Mouse (Mus musculus) urinary bladder, adult 2 months (tissue): ENCODE results near the gene Cfhr2. TPM values are rescaled to one million over a fixed set of nuclear protein-coding genes. Genes with fewer than 3 reads are reported as not detected.
"Not testable (repeated sequence)": the region's sequence is repeated elsewhere in the genome, so short reads cannot be mapped to it uniquely, and the experiment has no call there.

ENCODE experiments used
- DNase-seq: peaks from one replicate; pipeline ENCODE4 v3.0.0; 2022; ENCODE audit warnings: low spot score
- polyA plus RNA-seq: library from polyadenylated mRNA; depleted of rRNA; stranded (reverse); fragments of >200 nt; gene quantifications from 2 replicates; pipeline ENCODE4 v1.2.3, GENCODE M21; 2012; rRNA removed

Cfhr2 gene
- 0.22 and 0.23 TPM in 2 replicates for polyA plus RNA-seq

GRCm38 (mm10) chr1:139858548-139858947, at the start of gene Cfhr2:
Cfhr2 (minus strand) TSS chr1:139858702.
- no peak for DNase-seq

- DNase-seq = no peak
These were observed 5.2 kb upstream of the Cfhr2 start for GRCm38 (mm10) chr1:139863751-139864150.

DNA sequence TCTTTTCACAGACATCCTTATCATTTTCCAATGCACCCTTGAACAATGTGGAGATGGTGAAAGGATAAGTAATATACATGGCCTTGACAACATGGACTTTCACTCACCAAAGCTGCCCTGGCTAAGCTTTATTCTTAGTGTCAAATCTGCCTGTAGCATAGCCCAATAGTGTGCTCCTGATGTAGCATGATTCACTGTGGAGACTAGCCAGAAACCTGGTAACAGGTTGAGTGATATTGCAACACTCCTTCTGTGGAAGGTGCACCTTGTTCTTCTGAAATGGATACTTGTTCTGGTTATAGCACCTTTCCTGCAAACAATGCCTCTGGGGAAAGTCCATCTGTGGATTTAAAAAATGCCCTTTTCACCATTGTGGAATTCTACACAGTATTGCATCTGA, 1.7 kb upstream of the Cfhr2 start:
- no peak for DNase-seq

DNA sequence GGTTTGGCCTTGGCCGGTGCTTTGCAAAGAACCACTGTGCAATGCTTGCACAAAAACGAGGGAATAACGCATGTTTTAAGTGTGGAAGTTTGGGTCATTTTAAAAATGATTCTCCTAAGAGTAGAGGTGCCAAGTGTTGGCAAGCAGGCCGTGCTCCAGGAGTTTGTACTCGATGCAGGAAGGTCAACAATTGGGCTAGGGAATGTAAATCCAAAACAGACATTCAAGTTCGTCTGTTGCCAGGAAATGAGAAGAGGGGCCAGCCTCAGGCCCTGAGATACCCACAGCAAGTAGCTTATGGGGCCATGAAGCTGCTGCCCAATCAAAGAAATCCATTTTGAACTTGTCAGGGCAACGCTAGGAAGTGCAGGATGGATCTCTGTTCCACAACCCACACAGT, 18.8 kb downstream of the Cfhr2 start:
- DNase-seq = no peak

GRCm38 (mm10) chr1:139839290-139839689, 19.2 kb downstream of the Cfhr2 start:
- no peak for DNase-seq

- no peak for DNase-seq
These were observed 49.9 kb downstream of the Cfhr2 start for GRCm38 (mm10) chr1:139808594-139808993.

DNA sequence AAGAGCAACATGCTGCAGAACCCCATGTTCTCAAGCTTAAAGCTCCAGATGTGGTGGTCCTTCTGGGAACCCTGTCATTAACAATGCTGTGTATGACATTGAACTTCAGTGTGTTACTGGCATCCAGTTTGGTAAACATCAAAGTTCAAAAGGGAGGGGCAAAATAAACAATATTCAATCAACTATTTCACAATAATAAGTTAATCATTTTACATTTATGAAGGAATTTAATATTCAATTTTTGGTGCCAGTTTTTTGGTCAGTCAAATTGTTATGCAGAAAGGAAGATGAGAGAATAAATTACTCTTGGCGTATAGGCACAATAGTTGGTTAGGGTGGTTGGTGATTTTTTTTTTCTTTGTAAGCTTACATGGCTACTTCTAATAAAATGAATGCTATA, 77.4 kb downstream of the Cfhr2 start, which contains the start of gene Gm4788:
Gene Gm4788 (minus strand): TSS at position 101 of the 400 bp plus-strand sequence.
- DNase-seq = no peak

DNA sequence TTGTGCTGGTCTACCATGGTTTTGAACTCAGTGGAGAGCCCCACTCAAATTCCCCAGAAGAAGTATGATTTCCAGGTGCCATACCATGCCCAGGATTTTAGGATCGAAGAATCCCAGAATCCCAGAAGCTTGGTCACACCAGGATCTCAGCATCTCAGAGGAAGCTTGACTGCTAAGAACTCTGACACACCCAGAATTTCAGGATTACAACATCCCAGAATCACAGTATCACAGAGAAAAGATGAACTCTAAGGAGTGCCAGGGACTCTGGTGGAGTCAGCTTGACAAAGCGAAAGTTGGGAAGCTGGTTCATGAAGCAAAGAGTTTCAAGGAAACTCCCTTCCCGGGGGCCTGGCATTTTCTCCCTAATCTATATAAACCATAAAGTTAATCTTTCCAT, 88.6 kb downstream of the Cfhr2 start:
- not testable (repeated sequence) for DNase-seq

Other genes with a start within 250 kb of the Cfhr2 start
- not detected in 2 replicates for gene Gm4788, start 77.5 kb downstream of the Cfhr2 start, polyA plus RNA-seq